Mouse (Mus musculus) left cerebral cortex, adult 9 months (tissue): ENCODE measurements around the gene Vamp1.
"Not testable (repeated sequence)": the region's sequence is repeated elsewhere in the genome, so short reads cannot be mapped to it uniquely, and the experiment has no call there.

ENCODE experiments used
- DNase-seq, 2 experiments: peaks; one replicate each; pipeline ENCODE4 v3.0.0; 2022; ENCODE audit warnings: low spot score in 2 of 2

The Vamp1 gene

DNA sequence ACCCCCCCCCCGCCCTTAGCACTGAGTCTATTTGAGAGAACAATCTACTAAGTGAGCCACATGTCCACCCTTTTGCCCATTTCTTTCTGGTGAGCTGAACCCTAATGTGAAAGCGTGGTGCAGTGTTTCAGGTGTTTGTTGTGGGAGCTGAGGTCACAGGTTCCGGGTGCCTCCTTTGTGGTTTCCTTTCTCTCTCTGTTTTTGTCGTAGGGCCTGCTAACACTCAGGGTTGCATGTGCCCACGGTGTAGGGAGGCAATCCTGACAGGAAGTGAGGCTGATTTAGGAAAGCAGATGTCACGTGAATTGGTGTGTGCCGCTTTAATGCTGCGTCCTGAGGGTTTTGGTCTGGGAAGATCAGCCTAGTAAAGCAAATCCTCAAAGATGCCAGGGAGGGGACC is 26.2 kb downstream of the Vamp1 start:
- no peak for DNase-seq

DNA sequence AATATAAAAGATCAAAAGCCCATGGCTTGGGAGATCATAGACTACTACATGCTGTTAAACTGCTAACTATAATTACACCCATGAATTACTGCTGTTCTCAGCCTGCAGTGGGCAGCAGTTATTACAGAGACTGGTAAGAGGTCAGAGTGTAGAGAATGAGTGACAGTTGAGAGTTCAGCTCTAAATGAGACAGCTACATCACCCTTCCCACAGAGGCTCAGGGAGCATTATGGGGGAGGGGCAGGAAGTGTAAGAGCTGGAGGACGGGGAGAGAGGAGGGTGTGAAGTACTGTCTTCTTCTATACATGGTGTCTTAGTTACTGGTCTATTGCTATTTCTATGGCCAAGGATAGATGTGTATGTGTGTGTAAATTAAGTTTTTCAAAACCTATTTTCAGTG is 29.2 kb downstream of the Vamp1 start:
- no peak for DNase-seq

DNA sequence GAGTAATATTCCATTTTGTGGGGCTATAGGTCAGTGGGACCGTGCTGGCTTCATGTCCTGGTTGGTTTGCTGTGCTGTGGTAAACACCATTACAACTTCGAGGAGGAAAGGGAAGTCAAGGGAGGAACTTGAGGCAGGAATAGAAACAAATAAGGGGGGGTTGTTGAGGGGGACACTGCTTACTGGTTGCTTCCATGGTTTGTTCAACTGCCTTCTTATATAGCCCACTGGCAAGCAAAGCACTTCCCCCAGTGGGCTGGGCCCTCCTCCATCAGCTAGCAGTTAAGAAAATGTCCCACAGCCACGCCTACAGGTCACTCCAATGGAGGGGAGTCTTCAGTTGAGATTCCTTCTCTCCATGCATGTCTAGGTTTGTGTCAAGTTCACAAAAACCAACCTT is 36.9 kb downstream of the Vamp1 start:
- DNase-seq, result no peak

DNA sequence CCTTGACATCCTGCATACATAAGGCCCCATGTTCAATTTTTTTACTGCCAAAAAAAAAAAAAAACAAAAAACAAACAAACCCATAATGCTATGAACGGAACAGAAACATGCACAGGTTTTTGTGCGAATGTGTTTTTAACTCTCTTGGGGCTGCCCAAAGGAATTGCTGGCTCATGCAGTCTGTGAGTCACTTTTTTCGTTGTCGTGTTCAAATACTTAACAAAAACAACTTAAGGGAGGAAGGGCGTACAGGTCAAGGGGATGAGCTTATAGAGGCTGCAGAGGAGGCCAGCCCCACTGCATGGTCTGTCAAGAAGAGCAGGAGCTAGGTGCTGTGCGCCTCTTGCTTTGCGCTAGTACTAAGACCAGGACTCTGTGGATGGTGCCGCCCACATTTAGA is 37.4 kb downstream of the Vamp1 start:
- no peak for DNase-seq

DNA sequence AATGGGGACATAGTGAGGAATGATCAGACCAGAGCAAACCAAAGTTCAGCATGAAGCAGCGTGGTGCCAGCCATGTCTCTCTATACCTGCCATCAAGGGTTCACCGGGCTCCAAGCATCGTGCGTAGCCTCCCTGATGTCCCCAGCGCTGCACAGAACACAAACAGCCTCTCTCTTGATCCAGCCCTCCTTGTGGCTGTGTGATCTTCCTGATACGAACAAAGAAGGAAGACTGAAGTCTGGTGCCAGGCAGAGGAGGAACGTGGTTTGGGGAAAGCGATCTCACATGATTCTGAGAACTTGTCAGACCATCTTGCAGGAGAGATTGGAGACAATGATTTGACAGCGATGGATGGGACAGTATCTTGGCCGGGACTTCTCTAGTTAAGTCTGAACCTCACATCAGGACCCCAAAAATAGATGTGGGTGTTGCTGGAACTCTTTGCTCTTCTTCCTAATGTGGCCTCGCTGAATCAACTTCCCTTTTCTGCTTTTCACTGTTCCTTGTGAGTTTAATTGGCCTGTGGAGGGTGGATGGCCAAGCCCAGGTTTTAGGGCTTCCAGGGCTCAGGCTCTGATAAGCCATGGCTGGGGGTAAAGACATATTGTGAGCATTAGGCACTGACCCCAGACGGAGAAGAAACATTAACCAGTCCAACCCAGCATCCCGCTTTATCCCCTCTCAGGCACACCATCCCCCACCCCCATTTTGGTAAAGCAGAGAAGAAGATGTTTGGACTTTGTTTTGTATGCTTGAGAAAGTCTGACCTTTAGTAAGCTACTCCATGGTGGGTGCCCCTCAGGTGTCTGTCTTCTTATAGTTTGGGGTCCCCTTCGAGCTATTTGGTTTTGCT is 38.7 kb downstream of the Vamp1 start:
- no peak for DNase-seq

DNA sequence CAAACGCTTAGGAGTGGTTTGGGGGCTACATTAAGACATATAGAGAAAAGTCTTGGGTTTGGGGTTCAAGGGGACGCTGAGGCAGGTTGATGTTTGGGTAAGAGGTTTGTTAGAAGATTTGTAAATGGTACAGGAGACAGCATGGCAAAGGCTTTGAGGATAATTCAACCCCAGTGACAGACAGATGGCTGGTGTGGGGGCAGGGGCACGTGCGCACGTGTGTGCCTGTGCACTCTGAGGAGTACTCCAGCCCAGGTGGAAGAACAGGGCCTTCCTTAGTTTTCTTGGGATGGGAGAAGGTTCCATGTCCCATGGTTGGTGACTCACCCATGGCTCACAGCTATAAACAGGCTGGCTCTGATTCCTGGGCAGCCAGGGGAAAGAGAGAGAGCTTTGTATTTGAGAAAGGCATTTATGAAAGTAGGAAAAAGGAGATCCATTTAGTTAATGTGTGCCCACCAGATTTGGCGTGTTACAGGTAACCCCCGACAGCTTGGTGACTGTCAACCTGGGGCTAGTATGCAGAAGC is 40.2 kb downstream of the Vamp1 start:
- no peak for DNase-seq

DNA sequence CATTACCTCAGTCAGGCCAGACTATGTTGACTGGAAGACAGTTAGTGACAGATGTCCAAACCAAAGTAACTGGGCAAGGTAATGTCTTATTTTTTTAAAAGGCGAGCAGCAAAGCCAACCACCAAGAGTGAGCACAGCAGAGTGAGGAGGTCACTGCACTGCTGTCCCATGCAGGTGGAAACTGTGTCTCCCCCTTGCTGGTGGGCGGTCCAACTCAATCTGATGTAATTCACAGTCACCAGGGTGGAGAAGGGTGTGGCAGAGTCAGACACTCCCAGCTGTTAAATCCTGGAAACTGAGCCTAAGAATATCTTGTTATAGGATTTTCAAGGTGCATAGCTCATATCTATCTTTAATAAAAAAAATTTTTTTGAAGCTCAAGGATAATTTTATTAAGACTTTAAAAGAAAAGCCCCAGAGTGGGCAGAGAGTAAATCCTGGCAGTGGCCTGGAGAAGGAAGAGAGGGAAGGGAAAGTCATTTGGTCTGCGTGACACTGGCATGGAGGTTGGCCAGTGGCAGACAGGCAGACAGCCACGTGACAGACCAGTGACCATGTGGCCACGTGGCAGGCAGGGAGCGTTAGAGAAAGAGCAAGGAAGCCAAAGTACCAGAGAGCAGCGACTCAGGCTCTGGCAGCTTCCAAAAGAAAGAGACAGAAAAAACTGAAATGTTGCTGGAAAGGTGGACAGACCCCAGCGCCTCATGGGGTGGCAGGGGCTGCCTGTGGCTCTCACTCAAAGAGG is 41.0 kb downstream of the Vamp1 start:
- no peak for DNase-seq

DNA sequence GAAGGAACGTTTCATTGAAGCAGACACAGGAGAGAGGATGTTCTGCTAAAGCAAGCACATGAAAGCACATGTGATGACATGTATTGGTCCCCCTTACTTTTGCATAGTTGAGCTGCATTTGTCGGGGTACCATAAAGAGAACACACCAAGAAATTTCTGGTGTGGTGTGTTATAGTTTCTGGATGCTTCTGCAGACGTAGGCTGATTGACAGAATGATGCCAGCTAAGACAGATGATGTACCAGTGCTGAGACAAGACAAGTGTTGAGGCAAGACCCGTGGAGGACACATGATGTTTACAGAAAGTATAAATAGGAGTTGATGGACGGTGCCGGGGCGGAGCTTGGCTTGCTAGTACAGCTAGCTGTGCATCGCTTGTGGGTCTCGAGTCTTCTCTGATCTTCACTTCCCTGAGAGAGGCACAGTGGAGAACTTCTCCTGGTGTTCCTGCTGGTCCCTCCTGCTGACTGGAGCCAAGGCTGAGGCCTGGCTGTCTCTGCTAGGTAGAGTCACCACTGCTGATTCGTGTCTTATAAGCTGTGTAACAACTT is 44.7 kb downstream of the Vamp1 start:
- no peak for DNase-seq

DNA sequence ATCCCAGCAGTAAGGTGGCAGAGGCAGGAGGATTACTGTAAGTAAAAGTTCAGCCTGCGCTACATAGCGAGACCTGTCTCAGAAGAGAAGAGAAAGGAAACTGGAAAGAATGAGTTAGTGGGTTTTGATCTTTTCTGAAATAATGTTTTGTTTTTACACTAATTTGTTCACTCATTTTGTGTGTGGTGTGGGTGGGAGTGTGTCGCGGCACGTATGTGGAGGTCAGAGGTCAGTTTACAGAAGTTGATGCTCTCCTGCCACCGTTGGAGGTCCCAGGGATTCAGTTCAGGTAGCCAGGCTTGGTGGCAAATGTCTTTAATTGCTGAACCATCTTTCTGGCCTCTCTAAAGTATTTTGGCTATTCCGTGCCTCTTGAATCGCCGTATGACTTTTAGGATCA is 48.9 kb downstream of the Vamp1 start:
- no peak for DNase-seq

DNA sequence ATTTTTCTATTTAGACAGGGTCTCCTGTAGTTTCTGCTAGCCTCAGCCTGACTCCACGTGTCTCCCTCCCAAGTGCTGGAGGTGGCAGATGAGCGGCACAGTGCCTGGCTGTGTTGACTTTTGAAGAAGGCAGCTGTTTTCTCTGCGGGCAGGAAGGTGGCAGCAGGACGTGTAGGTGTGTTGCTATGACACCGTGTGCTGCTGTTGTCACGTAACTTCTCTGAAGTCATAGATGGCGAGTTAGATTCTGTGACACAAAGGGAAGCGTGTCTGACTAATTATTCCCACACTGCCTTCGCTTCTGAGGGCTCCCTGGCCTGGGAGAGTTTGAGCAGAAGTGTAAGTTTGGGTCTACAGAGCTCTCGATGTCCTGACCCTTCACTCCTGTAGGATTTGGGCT is 49.9 kb downstream of the Vamp1 start:
- DNase-seq, result peak; percentile 42 to 52

DNA sequence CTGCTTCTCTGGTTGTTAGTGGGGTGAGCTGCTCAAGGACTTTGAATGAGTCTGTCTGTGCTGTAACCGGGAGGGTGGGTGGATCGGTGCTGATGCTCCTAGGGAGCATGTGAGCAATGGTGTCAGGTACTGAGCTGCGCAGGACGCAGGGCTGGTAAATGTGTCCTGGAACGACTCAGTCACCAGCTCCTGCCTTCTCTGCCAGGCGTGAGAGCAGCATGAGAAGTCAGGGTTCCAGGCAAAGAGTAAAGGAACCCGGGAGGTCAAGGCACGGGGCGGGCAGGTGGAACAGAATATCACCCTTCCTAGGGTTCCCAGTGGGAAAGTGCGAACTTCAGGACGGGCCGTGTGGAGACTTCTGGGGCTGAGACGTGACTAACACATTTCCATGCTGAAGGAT is 50.7 kb downstream of the Vamp1 start:
- no peak for DNase-seq

DNA sequence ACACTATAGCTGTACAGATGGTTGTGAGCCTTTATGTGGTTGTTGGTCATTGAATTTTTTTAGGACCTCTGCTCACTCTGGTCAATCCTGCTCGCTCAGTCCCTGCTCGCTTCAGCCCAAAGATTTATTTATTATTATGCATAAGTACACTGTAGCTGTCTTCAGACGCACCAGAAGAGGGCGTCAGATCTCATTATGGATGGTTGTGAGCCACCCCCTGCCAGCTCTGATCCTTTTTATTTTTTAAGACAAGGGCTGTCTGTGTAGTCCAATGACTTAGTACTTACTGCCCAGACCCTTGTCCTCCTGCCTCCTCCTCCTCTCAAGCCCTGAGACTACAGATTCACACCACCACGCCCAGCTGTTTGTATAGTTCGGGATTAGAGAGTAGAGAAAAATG is 51.2 kb downstream of the Vamp1 start:
- not testable (repeated sequence) for DNase-seq

DNA sequence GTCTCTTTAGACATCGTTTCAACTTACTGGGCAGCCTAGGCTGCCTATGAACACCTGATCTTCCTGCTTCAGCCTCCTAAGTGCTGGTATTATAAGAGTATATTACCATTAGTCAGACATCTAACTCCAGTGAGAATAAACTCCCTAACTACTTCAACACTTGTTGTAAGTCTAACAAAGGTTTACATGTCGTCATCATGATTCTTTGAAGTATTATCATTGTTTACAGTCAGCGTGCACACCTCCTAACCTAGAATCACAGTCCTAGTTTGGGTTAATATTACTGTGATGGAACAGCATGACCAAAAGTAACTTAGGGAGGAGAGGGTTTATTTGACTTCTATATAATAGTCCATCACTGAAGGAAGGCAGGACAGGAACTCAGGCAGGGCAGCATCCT is 52.1 kb downstream of the Vamp1 start:
- DNase-seq, result no peak

DNA sequence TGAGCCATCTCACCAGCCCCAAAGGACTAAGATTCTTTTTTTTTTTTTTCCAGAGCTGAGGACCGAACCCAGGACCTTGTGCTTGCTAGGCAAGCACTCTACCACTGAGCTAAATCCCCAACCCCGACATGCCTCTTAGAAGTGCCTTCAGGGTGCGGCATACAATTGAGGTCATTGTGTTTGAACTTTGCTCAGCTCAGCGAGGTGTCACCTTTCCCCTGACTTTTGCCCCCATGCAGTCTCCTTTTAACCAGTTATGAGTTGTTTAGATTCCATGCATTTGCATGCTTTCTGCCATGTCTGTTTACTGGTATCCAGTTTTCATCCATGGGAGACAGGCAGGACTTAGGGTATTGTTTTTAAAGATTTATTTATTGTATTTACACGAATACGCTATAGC is 53.4 kb downstream of the Vamp1 start:
- DNase-seq, result no peak

DNA sequence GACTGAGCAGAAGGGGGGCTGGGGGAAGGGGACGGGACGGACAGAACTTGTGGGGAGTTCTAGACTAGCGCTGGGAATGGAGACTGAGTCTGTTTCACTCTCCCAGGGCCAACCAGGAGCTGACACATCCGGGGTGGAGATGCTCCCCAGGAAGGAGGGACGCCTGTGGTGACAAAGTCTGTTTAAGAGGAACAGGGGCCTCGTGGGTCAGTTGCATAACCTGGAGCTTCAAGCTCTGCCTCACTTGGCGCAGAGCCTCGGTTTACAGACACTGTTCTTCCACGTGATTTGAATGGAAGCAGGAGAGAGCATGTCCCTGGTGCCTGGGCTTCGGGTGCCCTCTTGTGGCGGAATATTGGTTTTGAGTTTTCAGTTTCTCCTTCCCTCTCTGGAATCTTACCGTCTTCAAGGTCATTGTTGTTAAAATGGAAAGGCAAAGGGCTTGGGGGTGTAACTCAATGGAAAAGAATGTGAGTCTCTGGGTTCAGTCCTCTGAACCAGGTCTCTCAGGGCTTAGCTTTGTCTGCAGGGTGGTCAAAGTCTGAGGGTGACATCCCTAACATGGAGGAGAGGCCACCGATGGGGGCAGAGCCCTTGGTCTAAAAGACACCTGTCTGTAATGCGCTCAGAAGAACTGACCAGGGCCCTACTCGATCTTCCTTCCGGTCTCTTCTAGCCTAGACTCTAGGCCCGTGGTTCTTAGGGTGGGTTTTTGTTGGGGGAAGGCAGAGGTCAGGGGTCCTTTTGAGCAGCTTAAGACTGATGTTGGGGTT is 56.3 kb downstream of the Vamp1 start:
- peak; percentile 85 to 97 for DNase-seq

DNA sequence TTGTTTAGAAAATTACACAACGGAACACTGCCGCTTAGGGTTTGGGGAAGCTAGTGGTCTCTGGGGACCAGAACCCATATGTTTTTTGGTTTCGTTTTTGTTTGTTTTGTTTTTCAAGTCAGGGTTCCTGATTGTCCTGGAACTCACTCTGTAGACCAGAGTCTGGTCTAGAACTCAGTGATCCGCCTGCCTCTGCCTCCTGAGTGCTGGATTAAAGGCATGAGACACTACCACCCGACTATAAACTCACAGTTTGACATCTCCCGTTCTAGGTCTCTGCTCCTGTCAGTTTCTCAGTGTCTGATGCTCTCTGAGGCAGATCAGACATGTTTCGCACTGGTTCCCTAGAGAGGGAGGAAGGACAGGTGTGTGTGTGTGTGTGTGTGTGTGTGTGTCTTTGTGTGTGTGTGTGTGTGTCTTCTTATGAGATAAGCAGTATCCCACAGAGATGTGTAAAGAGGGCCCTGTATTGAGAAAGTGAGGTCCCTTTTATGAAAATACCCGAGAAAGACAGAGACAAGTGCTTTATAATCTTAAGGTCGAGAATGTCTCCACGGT is 57.0 kb downstream of the Vamp1 start:
- DNase-seq, result no peak

DNA sequence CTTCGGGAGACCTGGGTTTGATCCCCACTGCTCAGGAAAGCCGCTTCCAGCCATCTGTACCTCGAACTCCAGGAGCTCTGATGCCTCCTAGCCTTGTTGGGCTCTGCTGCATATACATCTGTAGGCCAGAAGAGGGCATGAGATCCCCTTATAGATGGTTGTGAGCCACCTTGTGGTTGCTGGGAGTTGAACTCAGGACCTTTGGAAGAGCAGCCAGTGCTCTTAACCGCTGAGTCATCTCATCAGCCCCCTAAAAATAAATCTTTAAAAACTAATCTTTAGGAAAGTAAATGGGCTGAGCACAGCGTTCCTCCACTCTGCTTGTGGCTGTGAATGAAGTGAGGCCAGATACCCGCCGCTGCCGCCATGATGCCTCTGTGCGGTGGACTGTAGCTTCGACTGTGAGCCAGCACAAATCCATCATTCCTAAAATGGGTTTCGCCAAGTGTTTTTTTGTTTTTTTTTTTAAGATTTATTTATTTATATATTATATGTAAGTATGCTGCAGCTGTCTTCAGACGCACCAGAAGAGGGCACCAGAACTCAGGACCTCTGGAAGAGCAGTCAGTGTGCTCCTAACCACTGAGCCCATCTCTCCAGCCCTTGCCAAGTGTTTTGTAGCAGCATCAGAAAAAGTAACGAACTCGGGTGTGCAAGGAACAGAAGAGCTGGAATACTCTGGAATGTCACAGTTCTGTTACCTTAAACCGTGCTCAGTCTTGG is 59.7 kb downstream of the Vamp1 start:
- DNase-seq, result no peak

DNA sequence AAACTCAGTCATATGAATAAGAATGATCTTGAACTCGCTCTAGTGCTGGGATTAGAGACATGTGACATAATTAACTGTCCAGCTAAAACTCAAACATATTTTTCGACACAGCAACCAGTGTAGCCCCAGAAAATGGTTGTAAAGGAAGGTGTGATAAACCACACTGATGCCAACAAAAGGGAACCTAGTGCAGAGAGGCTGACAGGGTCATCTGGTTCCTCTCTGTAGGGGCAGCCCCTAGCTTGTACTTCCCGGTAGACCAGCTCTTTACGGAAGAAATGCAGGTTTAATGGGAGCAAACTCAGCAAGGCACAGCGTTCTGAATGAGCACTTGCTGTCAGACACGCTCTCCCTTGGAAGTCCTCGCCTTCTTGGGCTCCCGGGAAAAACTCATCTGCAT is 64.4 kb downstream of the Vamp1 start:
- no peak for DNase-seq

DNA sequence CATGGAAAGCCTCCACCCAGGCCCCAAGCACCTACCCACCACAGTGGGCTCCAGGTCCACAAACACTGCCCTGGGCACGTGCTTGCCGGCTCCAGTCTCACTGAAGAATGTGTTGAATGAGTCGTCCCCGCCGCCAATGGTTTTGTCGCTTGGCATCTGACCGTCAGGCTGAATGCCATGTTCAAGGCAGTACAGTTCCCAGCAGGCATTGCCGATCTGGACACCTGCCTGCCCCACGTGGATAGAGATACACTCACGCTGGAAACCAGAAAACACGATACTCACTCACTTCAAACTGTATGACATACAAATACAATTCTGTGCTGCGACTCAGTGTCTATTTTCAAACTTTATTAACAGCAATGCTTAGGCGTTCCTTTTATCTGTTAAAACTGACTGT is 67.4 kb downstream of the Vamp1 start:
- not testable (repeated sequence) for DNase-seq

DNA sequence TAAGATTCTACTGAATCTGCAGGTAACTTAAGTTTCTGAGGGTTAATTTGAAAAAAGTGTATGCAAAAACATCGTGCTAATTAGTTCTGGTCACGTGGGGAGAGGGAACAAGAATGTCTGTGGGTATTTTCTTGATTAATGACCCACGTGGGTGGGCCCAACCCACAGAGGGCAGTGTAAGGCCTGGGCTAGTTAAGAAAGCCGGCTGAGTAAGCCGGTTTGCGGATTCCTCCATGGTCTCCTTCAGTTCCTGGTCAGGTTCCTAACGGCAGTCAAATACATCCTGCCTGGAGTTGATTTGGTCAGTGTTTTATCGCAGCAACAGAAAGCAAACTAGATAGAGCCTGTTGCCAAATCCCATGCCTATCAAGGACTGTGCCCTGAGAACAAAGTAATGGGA is 68.9 kb downstream of the Vamp1 start:
- no peak for DNase-seq

DNA sequence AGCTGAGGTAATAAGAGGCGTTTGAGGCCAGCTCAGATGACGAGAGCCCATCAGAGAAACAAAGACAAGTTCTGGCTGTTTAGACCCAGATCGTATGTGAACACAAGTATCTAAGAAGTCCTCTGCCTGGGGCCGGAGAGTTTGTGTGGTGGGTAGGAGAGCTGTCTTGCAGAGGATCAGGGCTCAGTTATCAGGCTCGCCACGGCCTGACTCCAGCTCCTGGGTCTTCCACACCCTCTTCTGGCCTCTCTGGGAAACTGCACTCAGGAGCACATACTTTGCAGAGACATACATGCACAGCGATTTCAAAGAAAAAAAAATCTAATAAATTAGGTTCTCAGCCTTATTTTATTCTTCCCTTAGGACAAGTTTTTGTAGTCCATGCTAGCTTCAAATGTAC is 69.4 kb downstream of the Vamp1 start:
- DNase-seq, result no peak
